Comparison of ENCODE assay signal across 30 mouse cellular contexts in the genomic region with DNA sequence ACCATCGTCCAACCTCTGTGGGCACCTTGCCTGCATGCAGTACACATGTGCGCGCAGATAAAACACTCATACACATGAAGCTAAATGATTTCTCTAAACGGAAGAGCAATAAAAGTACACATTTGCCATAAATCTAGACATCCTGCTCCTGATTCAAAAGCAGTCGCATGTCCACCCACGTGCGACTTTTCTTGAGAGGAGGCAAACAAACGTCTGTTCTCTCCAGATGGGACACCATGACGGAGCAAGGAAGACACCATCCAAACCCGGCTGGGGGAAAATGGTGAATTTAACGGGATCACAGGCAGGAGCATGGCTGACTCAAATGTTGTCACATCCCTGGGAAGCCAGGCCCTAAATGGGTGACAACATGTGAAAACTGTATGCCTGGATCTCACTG. TPM values are rescaled to one million over a fixed set of nuclear protein-coding genes. Genes with fewer than 3 reads are reported as not detected.
DNase-seq lines count a peak whose midpoint lies in the region; ATAC-seq and TF ChIP-seq lines count a peak whose summit lies in the region.
"Had no signal": no experiment of that assay in that cellular context is flagged by ENCODE, and none has a peak within 500 bp of the region (broad histone marks: within the 10 kb centered on the region; RNA-seq: fewer than 3 reads in every experiment).

No protein-coding gene starts in this region.

- no peaks in the 10 kb centered on the region for H3K9me3 ChIP-seq in intestine, embryonic 15.5 days
- H3K9me3 ChIP-seq: forebrain, embryonic 10.5 days; heart, embryonic 13.5 days; kidney, embryonic 15.5 days; liver, embryonic 15.5 days had no signal

- no peaks in the 10 kb centered on the region for H3K4me1 ChIP-seq in intestine, embryonic 15.5 days (replicated peaks)
- H3K4me1 ChIP-seq: liver, embryonic 15.5 days had no signal

- H3K36me3 ChIP-seq in intestine, embryonic 15.5 days: no peaks in the 10 kb centered on the region
- H3K36me3 ChIP-seq: forebrain, embryonic 10.5 days; heart, embryonic 13.5 days; kidney, embryonic 15.5 days; liver, embryonic 15.5 days had no signal

- ATAC-seq in intestine, embryonic 15.5 days: no peak
- ATAC-seq: forebrain, embryonic 16.5 days; hindbrain, postnatal 0 days; intestine, postnatal 0 days had no signal

- TF ChIP-seq CTCF in layer of hippocampus, adult 2 months (conservative IDR thresholded peaks at IDR 0.05): no peak

- peak overlapping the region; percentile 77 for H3K27ac ChIP-seq in layer of hippocampus, adult 2 months
- H3K27ac ChIP-seq in intestine, embryonic 15.5 days: no peak overlapping the region
- H3K27ac ChIP-seq: forebrain, embryonic 10.5 days; heart, embryonic 13.5 days; hindbrain, postnatal 0 days; kidney, embryonic 15.5 days; liver, embryonic 15.5 days had no signal

- peak; percentile 50 for DNase-seq in layer of hippocampus, adult 11-12 months (ENCODE audit: low spot score)
- no peak for DNase-seq in layer of hippocampus, postnatal 10 days (ENCODE audit: low spot score in 2 of 2)
- peak; percentile 82 for DNase-seq in brain, adult 2 months (ENCODE audit: low read depth, low spot score)
- DNase-seq in layer of hippocampus, adult 2 months (ENCODE audit: low spot score in 2 of 2): peak; percentile 55 to 78
- DNase-seq in right cerebral cortex, postnatal 10 days (ENCODE audit: low spot score in 2 of 2): peak; percentile 62 to 80
- DNase-seq in T-cell, adult 2 months (ENCODE audit: low spot score): no peak
- DNase-seq in kidney, adult 8-10 months: no peak
- DNase-seq: adrenal gland, postnatal 36 days; cerebellum, adult 18-20 months; cerebellum, postnatal 14 days; gastrocnemius, postnatal 10 days; heart, adult 11 months; heart, postnatal 14 days; kidney, postnatal 4 days; liver; lung, postnatal 4 days; midbrain, embryonic 14.5 days; thymus, adult 2 months had no signal

- H3K4me2 ChIP-seq in intestine, embryonic 15.5 days (replicated peaks): no peak overlapping the region
- H3K4me2 ChIP-seq: heart, embryonic 13.5 days; kidney, embryonic 15.5 days; liver, embryonic 15.5 days had no signal

- H3K9ac ChIP-seq in intestine, embryonic 15.5 days: no peak overlapping the region
- H3K9ac ChIP-seq: heart, embryonic 13.5 days; kidney, embryonic 15.5 days; liver, embryonic 15.5 days had no signal

- H3K4me3 ChIP-seq in layer of hippocampus, adult 2 months: no peak overlapping the region
- no peak overlapping the region for H3K4me3 ChIP-seq in intestine, embryonic 15.5 days (replicated peaks)
- H3K4me3 ChIP-seq: forebrain, embryonic 10.5 days; heart, embryonic 13.5 days; kidney, embryonic 15.5 days; liver, embryonic 15.5 days had no signal

- 78% methylated on average over 11 of the region's 11 CpGs for WGBS in intestine, embryonic 15.5 days

- H3K27me3 ChIP-seq in intestine, embryonic 15.5 days (replicated peaks): no peaks in the 10 kb centered on the region

RNA-seq across cellular contexts. Expression of a gene that starts 14.4 kb away (rescaled TPM):
- total RNA-seq in layer of hippocampus, postnatal 10 days (2021): 10 to 100 TPM; 36.5 to 46.1 TPM
- total RNA-seq in layer of hippocampus, adult 2 months (2021): 10 to 100 TPM; 22.6 to 36.4 TPM
- polyA plus RNA-seq in intestine, embryonic 15.5 days (2015; fragmentation: Nextera tagmentation; extraction: Ambion mirVana): 136 and 146 TPM in 2 replicates

RNA-seq across cellular contexts. Expression of a gene that starts 18.4 kb away (rescaled TPM):
- total RNA-seq in layer of hippocampus, postnatal 10 days (2021): under 1 TPM; 0.41 to 0.49 TPM
- under 1 TPM in 1 of 2 experiments, not detected in 1; 0.23 TPM for total RNA-seq in layer of hippocampus, adult 2 months (2021)
- polyA plus RNA-seq in intestine, embryonic 15.5 days (2015; fragmentation: Nextera tagmentation; extraction: Ambion mirVana): 0.29 and 0.37 TPM in 2 replicates
- total RNA-seq: adrenal gland, postnatal 36 days; megakaryocyte-erythroid progenitor cell, adult 5-6 weeks had no signal
- polyA plus RNA-seq: intestine, postnatal 0 days; small intestine, adult 2 months had no signal

RNA-seq across cellular contexts. Expression of a gene that starts 33.4 kb away (rescaled TPM):
- total RNA-seq in layer of hippocampus, postnatal 10 days (2021): not detected
- not detected for total RNA-seq in layer of hippocampus, adult 2 months (2021)
- 0.67 and 1.5 TPM in 2 replicates for polyA plus RNA-seq in intestine, embryonic 15.5 days (2015; fragmentation: Nextera tagmentation; extraction: Ambion mirVana)
- total RNA-seq: adrenal gland, postnatal 36 days; hindbrain, postnatal 0 days; left cerebral cortex, postnatal 25 days; megakaryocyte-erythroid progenitor cell, adult 5-6 weeks had no signal
- polyA plus RNA-seq: embryonic facial prominence, embryonic 11.5 days; small intestine, adult 2 months; thymus, adult 2 months had no signal

RNA-seq across cellular contexts. Expression of a gene that starts 50.6 kb away (rescaled TPM):
- 10 to 100 TPM; 27.5 to 28.6 TPM for total RNA-seq in layer of hippocampus, postnatal 10 days (2021)
- total RNA-seq in layer of hippocampus, adult 2 months (2021): 10 to 100 TPM; 32.1 to 34.4 TPM
- polyA plus RNA-seq in intestine, embryonic 15.5 days (2015; fragmentation: Nextera tagmentation; extraction: Ambion mirVana): 26.5 and 31.3 TPM in 2 replicates

RNA-seq across cellular contexts. Expression of a gene that starts 53.1 kb away (rescaled TPM):
- total RNA-seq in layer of hippocampus, postnatal 10 days (2021): 10 to 100 TPM; 41.3 to 45.5 TPM
- 10 to 100 TPM; 55.2 to 56.7 TPM for total RNA-seq in layer of hippocampus, adult 2 months (2021)
- polyA plus RNA-seq in intestine, embryonic 15.5 days (2015; fragmentation: Nextera tagmentation; extraction: Ambion mirVana): 1.9 and 2.3 TPM in 2 replicates
- total RNA-seq: megakaryocyte-erythroid progenitor cell, adult 5-6 weeks had no signal

Comparison
In these comparisons a context has a peak if more than half of its experiments do, and no peak if none do; other contexts are left out.
1. DNase-seq: peak in layer of hippocampus, adult 11-12 months (single experiment), brain, adult 2 months (single experiment), layer of hippocampus, adult 2 months (2 of 2) and right cerebral cortex, postnatal 10 days (2 of 2); none in layer of hippocampus, postnatal 10 days (0 of 2), T-cell, adult 2 months (single experiment) and kidney, adult 8-10 months (0 of 2).